Mouse (Mus musculus) megakaryocyte progenitor cell, adult 5-6 weeks (primary cell): Measurements from ENCODE around the gene Afap1l2. TPM values are rescaled to one million over a fixed set of nuclear protein-coding genes. Genes with fewer than 3 reads are reported as not detected.

Experiments
- ATAC-seq: replicated peaks from 2 replicates; pipeline ENCODE4 v1.8.0; 2016; ENCODE audit warnings: mild to moderate bottlenecking, moderate TSS enrichment, inconsistent platforms; ENCODE audit not compliant: poor library complexity
- total RNA-seq, 2 experiments: library from RNA; stranded (forward) in 1 of 2; stranded (reverse) in 1 of 2; fragments of 157-497, 149-512 nt in 1 of 2; fragments of 200-1000 nt in 1 of 2; gene quantifications; 2 replicates each; pipeline versions ENCODE4 v1.2.3 to v1.2.4; 2015 to 2017

Afap1l2 gene
- total RNA-seq (2015) (0.07 TPM in 1 of 2 replicates, not detected in the other), total RNA-seq (2017) (not detected in 2 replicates)

DNA sequence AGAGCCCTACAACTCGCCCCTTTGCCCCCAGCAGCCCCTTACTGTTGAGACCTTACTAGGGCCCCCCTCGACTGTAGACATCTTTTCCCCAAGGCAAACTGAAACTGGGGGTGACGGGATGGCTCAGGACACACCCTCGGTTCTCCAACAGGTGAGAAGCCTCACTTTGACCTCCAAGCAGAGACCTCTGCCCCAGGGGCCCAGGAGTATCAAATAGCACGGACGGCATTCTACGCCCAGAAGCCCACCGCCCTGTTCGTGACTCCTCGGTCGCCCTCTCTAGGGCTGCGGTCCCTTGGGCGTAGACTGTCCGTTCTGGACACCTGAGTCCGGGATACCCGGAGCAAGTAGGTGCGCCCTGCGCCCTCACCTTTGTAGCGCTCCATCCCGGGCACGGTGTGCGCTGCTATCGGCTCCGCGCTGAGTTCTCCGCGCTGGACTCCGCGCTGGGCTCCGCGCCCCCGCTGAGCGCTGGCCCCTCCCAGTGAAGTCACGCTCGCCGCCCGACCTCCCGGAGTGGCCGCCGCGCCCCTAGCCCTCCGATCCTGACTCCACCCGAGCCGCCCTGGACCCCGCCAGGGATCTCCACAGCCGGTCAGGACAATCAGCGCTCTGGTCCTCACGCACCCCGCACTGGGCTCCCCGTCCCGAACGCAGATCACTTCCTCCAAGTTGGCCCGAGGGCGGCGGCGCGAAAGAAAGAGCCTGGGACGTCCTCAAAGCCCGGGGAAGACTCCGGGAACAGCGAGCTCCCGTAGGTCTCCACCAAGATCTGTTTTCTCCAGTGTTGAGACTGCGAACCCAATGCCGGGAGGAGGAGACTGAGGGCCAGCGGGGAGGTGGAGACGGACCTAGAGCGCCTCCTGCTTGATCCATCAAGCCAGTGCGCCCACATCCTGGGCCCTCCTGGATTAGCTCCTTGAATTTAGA is at the start of gene Afap1l2:
TSS of gene Afap1l2 (minus strand) at position 448 of the 930 bp plus-strand sequence.
- 0 out of 2 replicates have a peak, but pooled peaks have one; percentile 29 for ATAC-seq

GRCm38 (mm10) chr19:57057568-57057967 is 49.5 kb upstream of the Afap1l2 start:
- no peak for ATAC-seq

DNA sequence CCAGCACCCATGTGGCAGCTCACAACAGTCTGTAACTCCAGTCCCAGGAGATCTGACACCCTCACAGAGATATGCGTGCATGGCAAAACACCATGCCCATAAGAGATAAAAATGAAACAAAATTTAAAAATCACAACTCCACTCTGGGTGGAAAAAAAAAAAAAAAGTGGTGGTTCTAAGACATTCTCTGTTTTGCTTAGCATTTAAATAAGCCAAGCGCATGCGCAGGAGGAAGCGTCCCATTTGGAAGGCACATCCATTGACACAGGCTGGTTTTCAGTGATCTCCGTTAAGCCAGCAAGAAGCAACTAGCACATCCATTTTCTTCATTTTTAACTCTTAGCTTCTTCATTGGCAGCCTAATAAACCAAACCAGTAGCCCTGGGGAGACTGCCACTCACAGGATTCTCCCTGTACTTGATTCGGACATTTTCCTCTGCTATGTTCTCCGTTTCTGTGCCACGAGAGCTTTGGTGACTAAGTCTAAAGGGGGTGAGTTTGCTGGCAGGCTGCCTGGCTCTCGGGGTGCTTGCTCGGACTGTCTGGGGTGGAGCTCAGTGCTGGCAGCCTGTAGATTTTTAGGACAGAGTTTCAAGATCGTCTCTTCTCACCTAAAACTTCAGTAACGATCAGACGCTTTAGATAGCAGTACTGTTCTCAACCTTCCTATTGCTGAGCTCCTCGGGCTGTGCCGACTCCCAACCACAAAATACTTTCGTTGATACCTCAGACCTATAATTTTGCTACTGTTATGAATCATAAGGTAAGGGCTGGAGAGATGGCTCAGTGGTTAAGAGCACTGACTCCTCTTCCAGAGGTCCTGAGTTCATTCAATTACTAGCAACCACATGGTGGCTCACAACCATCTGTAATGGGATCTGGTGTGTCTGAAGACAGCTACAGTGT is 47.4 kb upstream of the Afap1l2 start:
- no peak for ATAC-seq

DNA sequence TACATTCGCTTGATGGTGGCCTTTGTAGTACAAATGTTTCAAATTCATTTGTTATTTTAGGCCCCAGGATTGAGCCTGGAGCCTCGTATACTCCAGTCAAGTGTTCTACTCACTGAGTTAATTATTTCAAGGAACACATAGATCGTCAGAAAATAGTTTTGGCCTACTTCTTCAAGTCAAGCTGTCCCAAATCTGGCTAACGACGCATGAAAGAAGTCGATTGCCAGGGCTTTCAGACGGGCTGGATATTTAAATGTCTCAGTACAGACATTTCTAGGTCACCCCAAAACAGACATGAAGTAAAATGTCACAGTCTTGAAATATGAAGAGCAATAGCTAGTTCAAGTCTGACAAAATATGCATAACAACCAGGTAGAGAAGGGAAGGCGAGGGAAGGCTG is 44.9 kb upstream of the Afap1l2 start:
- no peak for ATAC-seq

DNA sequence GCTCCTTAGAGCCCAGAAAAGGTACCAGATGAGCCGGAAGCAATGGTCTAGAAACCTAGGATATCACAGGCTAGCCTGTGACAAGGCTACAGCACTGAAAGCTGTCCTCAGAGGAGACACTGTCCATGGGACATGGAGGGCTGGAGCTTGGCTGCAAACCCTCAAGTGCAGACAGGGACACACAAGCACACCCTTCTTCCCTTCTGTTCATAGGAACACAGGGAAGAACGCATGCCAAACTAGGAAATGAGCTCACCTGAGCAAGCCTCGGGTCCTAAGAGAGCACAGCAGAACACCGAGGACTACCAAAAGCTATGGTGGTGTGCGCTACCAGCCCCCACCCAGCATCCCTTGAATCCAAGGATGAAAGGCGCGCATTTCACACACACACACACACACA is 44.0 kb upstream of the Afap1l2 start:
- no peak for ATAC-seq

- no peak for ATAC-seq
Observed at GRCm38 (mm10) chr19:57049592-57050090, 41.6 kb upstream of the Afap1l2 start.

DNA sequence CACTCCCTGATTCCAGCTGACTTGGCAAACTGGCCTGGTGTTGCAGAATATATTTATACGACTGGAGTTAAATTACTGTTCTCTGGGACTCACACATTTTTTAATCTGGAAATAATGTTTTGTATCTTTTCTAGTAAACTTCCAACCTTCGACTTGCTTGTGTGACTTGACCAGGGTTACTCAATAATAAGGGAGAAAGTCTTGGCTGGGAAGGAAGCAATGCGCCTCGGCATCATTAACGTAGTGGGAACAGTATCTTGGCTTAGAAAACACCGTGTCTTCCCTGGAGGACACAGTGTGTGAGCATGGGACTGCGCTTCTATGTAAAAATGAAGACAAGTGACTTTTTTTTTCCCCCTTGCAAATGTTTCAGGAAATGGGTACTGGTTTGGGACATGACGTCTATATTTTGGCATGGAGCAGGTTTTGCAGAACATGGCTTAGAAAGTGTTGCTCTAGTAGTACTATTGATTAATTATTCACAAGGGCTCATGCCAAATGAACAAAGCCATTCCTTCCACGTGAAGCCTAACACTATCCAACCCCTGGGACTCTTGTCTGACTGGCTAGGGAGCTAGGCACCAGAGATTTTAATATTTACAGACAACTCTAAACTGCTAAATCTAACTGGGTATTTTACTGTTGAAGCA is 39.8 kb upstream of the Afap1l2 start:
- ATAC-seq, result no peak

GRCm38 (mm10) chr19:57039258-57039657 is 31.2 kb upstream of the Afap1l2 start:
- ATAC-seq, result peak; percentile 50; the same call in 1 of the 2 replicates

GRCm38 (mm10) chr19:57036860-57037259 is 28.8 kb upstream of the Afap1l2 start:
- ATAC-seq, result no peak

DNA sequence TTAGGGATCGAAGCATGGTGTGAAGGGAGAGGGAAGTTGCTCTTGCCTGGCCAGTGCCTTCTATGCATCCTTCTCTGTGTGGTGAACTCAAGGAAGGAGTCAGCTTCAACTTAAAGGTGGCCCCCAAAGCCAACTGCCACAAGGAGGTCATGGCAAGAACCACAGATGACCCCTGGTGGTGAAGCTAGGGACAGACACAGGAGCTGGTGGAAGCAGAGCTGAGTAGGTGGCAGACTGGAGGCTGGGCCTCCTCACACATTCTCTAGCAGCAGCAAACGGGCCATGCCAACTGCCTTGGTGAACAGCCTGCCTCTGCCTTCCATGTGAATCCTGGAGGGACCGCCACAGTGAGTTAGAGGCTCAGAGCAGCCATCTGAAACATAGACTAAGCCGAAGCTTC is 23.6 kb upstream of the Afap1l2 start:
- peak; percentile 70 for ATAC-seq

GRCm38 (mm10) chr19:57029461-57029860 is 21.4 kb upstream of the Afap1l2 start:
- ATAC-seq, result no peak

- no peak for ATAC-seq
Observed at GRCm38 (mm10) chr19:57028327-57029179, 20.5 kb upstream of the Afap1l2 start.

GRCm38 (mm10) chr19:57026501-57026900 is 18.5 kb upstream of the Afap1l2 start:
- no peak for ATAC-seq

GRCm38 (mm10) chr19:57017785-57018179 is 9.8 kb upstream of the Afap1l2 start:
- no peak for ATAC-seq

DNA sequence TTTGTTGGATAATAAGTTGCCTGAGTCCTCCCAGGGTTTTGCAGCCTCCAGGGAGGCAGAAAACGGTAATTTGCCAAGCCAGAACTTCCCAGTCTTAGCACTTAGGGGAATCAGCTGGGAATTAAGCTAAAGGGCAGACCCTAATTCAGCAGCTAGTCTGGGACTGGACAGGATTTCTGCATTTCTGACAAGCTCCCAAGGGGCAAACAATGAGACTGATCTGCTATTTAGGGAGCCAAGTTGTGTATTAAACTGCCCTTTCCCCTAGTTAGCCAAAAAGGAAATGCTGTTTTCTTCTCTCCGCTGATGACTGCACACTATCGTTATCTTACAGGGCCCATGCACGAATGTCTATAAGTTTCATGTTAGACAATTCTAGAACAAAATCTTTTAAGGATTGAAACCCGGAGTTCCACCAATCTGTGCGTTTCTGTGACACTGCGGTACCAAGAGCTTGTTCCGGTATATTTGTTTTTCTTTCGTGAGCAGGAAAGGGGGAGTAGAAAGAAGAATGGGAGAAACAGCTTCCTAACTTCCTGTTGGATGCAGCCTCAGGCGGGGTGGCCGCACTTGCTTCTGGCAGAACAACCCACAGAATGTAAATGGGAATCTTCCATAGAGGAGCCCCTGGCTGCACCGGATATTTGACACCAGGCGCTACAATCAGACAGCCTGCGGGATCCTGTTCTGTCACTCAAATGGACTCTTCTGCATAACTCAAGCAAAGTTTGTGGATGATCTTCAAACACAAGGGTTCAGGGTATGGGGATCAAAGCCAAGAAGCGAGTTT is 9.2 kb upstream of the Afap1l2 start:
- ATAC-seq, result no peak

- ATAC-seq, result no peak
Observed at GRCm38 (mm10) chr19:57014808-57015207, 6.8 kb upstream of the Afap1l2 start.

- no peak for ATAC-seq
Observed at GRCm38 (mm10) chr19:57013271-57013677, 5.2 kb upstream of the Afap1l2 start.

- no peak for ATAC-seq
Observed at GRCm38 (mm10) chr19:57012068-57012467, 4.0 kb upstream of the Afap1l2 start.

GRCm38 (mm10) chr19:57010064-57010463 is 2.0 kb upstream of the Afap1l2 start:
- no peak for ATAC-seq
